Mouse (Mus musculus): Measurements from ENCODE around the gene Rhbdd2.

DNA sequence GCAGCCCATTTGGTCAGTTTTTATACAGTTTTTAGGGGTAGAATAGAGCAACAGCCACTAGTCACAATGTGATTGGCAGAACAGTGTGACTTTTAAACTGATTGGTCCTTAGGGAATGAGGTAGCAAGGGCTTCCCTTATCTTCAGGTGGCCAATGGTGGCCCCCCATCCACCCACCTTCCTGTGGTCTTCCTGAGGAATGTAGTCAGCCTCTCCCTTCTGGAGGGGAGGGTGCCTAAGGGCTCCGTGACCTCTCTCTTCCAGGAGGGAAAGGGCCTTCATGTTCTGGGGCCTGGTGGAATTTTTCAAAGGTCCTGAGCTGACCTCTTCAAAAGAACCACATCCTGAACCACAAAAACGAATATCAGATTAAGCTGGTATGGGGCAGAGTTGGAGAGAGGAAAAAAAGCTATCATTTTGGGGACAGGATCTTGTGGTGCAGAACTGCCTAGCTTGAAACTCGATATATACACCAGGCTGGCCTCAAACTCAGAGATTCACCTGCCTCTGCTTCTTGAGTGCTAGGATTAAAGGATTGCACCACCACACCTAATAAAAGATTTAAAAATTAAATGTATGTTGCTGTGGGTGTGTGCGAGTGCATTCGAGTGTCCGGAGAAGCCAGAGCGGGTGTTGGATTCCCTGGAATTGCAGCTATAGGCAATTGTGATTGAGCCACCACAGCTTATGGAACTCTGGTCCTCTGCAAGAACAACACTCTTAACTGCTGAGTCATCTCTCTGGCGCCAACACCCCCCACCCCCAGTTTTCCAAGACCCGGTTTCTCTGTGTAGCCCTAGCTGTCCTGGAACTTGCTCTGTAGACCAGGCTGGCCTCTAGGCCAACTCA, 16.3 kb downstream of the Rhbdd2 start:
- TF ChIP-seq POLR2A (IDR thresholded peaks at IDR 0.05; ENCODE audit: borderline replicate concordance, low read depth, low read length) (no peak), CTCF (IDR thresholded peaks at IDR 0.05; ENCODE audit: low read depth, low read length) (no peak)
